Mouse (Mus musculus): ENCODE measurements around the gene Creb3l1. TPM values are rescaled to one million over a fixed set of nuclear protein-coding genes. Genes with fewer than 3 reads are reported as not detected.

Gene Creb3l1
- polyA plus RNA-seq, 1 experiment from 2014 or later, result 12.3 TPM

- ATAC-seq (ENCODE audit: low FRiP score, low TSS enrichment), result no peak
- no peaks in the 10 kb centered on the region for H3K27me3 ChIP-seq (ENCODE audit: insufficient read depth, low read length)
- H3K36me3 ChIP-seq (ENCODE audit: insufficient read depth, low read length), result peaks cover 35% of the 10 kb centered on the region
- H3K4me2 ChIP-seq (replicated peaks; ENCODE audit: low read depth, low read length), result no peak overlapping the region
- WGBS, result 64% methylated on average over 6 of the region's 6 CpGs
- no peak overlapping the region for H3K4me3 ChIP-seq (ENCODE audit: low read length)
- no peaks in the 10 kb centered on the region for H3K9me3 ChIP-seq (ENCODE audit: low read length)
- peaks cover 24% of the 10 kb centered on the region for H3K4me1 ChIP-seq (ENCODE audit: insufficient read depth, low read length)
- no peak overlapping the region for H3K9ac ChIP-seq (replicated peaks; ENCODE audit: low read length)
- no peak overlapping the region for H3K27ac ChIP-seq (ENCODE audit: low read length)
Observed at GRCm38 (mm10) chr2:91942356-91942755, 81.9 kb downstream of the Creb3l1 start.

GRCm38 (mm10) chr2:91939303-91939935 lies 84.9 kb downstream of the Creb3l1 start:
- peaks cover 53% of the 10 kb centered on the region for H3K36me3 ChIP-seq (ENCODE audit: insufficient read depth, low read length)
- H3K9ac ChIP-seq (replicated peaks; ENCODE audit: low read length), result no peak overlapping the region
- 80% methylated on average over 15 of the region's 15 CpGs for WGBS
- no peak overlapping the region for H3K27ac ChIP-seq (ENCODE audit: low read length)
- 0 out of 2 replicates have a peak, but pooled peaks cover 8% of the 10 kb centered on the region for H3K4me1 ChIP-seq (ENCODE audit: insufficient read depth, low read length)
- no peaks in the 10 kb centered on the region for H3K27me3 ChIP-seq (ENCODE audit: insufficient read depth, low read length)
- no peak overlapping the region for H3K4me2 ChIP-seq (replicated peaks; ENCODE audit: low read depth, low read length)
- H3K4me3 ChIP-seq (ENCODE audit: low read length), result no peak overlapping the region
- ATAC-seq (ENCODE audit: low FRiP score, low TSS enrichment), result no peak
- no peaks in the 10 kb centered on the region for H3K9me3 ChIP-seq (ENCODE audit: low read length)

DNA sequence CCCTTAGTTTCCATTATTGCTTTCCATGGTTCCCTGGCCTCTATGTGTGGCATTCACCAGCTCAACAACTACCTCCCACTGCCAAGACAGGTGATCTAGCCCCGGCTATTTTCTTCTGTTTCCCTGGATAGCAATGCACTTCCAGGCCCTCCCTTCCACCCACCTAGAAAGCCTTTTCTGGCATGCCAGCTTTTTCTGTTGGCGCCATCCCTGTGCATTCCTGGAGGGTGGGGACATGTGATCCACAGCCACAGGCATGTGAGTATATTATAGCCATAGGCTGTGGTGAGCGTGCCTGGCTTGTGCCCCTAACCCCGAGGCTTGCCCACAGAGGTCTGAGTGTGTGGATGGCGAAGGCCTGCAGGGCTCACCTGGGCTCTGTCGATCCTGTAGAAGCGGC lies 88.1 kb downstream of the Creb3l1 start:
- no peak overlapping the region for H3K4me2 ChIP-seq (replicated peaks; ENCODE audit: low read depth, low read length)
- peaks cover 28% of the 10 kb centered on the region for H3K4me1 ChIP-seq (ENCODE audit: insufficient read depth, low read length)
- 91% methylated on average over 7 of the region's 7 CpGs for WGBS
- no peaks in the 10 kb centered on the region for H3K27me3 ChIP-seq (ENCODE audit: insufficient read depth, low read length)
- no peak overlapping the region for H3K4me3 ChIP-seq (ENCODE audit: low read length)
- no peak overlapping the region for H3K9ac ChIP-seq (replicated peaks; ENCODE audit: low read length)
- no peak overlapping the region for H3K27ac ChIP-seq (ENCODE audit: low read length)
- H3K9me3 ChIP-seq (ENCODE audit: low read length), result no peaks in the 10 kb centered on the region
- peaks cover 52% of the 10 kb centered on the region for H3K36me3 ChIP-seq (ENCODE audit: insufficient read depth, low read length)
- ATAC-seq (ENCODE audit: low FRiP score, low TSS enrichment), result no peak

DNA sequence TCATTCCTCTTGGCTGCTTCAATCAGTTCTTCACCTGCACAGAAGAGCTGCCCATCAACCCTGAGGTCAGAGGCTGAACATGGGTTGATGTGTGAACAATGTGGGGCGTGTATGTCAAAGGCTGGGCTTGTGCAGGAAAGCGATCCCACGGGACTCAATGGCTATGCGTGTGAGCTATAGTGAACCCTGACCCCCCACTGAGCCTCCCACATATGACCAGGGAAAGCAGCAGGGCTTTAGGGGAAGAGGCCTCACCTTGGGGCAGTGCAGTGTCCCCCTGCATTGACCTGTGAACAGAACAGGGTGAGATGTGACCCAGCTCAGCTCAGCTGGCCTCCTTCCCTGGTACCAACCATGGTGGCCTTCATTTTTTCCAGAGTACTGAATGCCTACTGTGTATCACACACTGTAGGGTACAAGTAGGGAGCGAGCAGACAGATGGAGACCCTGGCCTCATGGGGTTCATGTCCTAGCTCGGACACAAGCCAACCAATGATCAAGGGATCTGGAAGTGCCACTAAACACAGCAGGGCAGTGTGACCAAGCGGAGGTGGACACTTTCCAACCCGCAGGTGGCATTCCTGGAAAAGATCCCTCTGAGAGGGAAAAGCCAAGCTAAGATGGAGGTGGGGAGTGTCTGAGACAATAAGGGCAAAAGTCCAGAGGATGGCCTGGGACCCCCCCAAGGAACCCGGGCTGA lies 89.3 kb downstream of the Creb3l1 start:
- Histone ChIP-seq H3K4me1 (ENCODE audit: insufficient read depth, low read length) (peaks cover 34% of the 10 kb centered on the region), H3K36me3 (ENCODE audit: insufficient read depth, low read length) (peaks cover 45% of the 10 kb centered on the region)
- WGBS, result 79% methylated on average over 9 of the region's 9 CpGs

DNA sequence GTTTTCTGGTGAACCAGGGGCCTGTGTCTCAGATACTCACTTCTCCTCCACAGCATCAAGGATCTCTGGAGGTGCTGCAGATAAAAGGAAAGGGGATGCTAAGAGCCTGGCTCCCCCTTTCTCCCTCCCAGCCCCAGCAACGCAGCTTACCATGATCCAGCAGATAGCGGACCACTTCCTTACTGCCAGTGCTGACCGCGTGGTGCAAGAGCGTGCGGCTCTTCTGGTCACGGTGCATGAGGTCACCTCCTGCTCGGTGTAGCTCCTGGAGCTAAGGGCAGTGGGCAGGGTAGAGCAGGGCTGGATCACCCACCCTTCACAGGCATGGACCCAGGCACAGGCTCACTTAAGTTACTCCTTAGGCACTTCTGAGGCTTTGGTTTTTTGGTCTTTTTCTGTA lies 90.3 kb downstream of the Creb3l1 start:
- H3K4me2 ChIP-seq (replicated peaks; ENCODE audit: low read depth, low read length), result no peak overlapping the region
- no peak overlapping the region; the same call in 1 of the 2 replicates for H3K27ac ChIP-seq (ENCODE audit: low read length)
- H3K36me3 ChIP-seq (ENCODE audit: insufficient read depth, low read length), result peaks cover 37% of the 10 kb centered on the region
- no peak overlapping the region for H3K4me3 ChIP-seq (ENCODE audit: low read length)
- 27% methylated on average over 8 of the region's 8 CpGs for WGBS
- H3K4me1 ChIP-seq (ENCODE audit: insufficient read depth, low read length), result peaks cover 40% of the 10 kb centered on the region
- H3K27me3 ChIP-seq (ENCODE audit: insufficient read depth, low read length), result no peaks in the 10 kb centered on the region
- H3K9me3 ChIP-seq (ENCODE audit: low read length), result no peaks in the 10 kb centered on the region
- ATAC-seq (ENCODE audit: low FRiP score, low TSS enrichment), result no peak
- H3K9ac ChIP-seq (replicated peaks; ENCODE audit: low read length), result 0 out of 2 replicates have a peak overlapping the region, but pooled peaks have one; percentile 14

More for the DNA sequence above, 89.3 kb downstream of the Creb3l1 start:
- Histone ChIP-seq H3K4me2 (replicated peaks; ENCODE audit: low read depth, low read length) (no peak overlapping the region), H3K27ac (ENCODE audit: low read length) (no peak overlapping the region), H3K27me3 (ENCODE audit: insufficient read depth, low read length) (no peaks in the 10 kb centered on the region), H3K9ac (replicated peaks; ENCODE audit: low read length) (no peak overlapping the region), H3K4me3 (ENCODE audit: low read length) (no peak overlapping the region), H3K9me3 (ENCODE audit: low read length) (no peaks in the 10 kb centered on the region)
- ATAC-seq (ENCODE audit: low FRiP score, low TSS enrichment), result no peak

DNA sequence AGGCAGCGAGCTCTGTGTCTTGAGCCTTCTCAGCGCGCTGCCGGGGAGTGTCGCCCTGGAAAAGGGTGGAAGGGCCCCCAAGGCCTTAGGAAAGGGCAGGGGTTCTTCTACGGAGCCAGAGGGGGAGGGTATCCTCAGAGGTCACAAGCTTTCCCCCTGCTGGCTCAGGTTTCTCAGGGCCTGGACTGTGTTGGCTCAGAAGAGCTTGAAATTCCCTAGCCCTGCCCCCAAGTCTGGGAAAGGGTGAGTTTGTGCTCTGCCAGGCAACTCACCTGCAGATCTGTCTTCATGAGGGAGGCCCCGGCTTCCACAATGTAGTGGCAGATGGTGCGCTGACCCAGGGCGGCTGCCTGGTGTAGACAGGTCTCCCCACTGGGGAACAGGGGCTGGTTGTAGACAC lies 90.8 kb downstream of the Creb3l1 start:
- Histone ChIP-seq H3K36me3 (ENCODE audit: insufficient read depth, low read length) (peaks cover 32% of the 10 kb centered on the region), H3K9ac (replicated peaks; ENCODE audit: low read length) (0 out of 2 replicates have a peak overlapping the region, but pooled peaks have one; percentile 31), H3K4me2 (replicated peaks; ENCODE audit: low read depth, low read length) (no peak overlapping the region), H3K27ac (ENCODE audit: low read length) (peak overlapping the region; percentile 70), H3K4me1 (ENCODE audit: insufficient read depth, low read length) (peaks cover 40% of the 10 kb centered on the region), H3K4me3 (ENCODE audit: low read length) (no peak overlapping the region), H3K9me3 (ENCODE audit: low read length) (no peaks in the 10 kb centered on the region), H3K27me3 (ENCODE audit: insufficient read depth, low read length) (no peaks in the 10 kb centered on the region)
- 27% methylated on average over 9 of the region's 9 CpGs for WGBS
- ATAC-seq (ENCODE audit: low FRiP score, low TSS enrichment), result no peak

DNA sequence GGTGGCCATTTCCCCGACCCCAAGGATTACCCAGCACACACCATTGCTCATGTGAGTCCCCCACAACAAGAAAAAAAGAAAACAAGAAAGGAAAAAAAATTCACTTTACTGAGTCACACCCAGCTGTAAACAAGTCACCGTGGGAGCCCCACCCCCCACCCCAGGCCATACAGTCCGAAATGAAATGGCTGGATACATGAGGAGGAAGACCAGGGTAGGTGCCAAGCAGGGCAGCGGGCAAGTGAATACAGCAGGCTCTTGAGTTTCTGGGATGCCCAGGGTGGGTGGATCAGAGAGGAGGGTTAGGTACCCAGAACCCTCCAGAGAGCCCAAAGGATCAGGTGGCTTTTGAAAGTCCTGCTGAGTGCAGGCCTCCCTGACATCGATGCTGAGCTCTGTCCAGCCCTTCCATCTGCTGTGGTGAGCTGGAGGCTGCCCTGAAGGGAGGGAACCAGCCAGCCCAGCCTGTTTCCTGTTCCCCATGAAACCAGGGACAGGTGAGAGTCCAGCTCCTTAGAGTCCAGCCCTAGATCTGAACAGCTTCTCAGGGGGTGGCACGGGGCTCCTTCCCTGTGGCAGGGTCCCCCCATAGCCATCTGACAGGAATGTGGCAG lies 91.5 kb downstream of the Creb3l1 start:
- H3K4me3 ChIP-seq (ENCODE audit: low read length), result no peak overlapping the region
- H3K27ac ChIP-seq (ENCODE audit: low read length), result peak overlapping the region; percentile 89
- no peaks in the 10 kb centered on the region for H3K9me3 ChIP-seq (ENCODE audit: low read length)
- H3K27me3 ChIP-seq (ENCODE audit: insufficient read depth, low read length), result no peaks in the 10 kb centered on the region
- H3K4me2 ChIP-seq (replicated peaks; ENCODE audit: low read depth, low read length), result peak overlapping the region; percentile 77; the same call in 1 of the 2 replicates
- H3K4me1 ChIP-seq (ENCODE audit: insufficient read depth, low read length), result peaks cover 40% of the 10 kb centered on the region
- 16% methylated on average over 6 of the region's 6 CpGs for WGBS
- 0 out of 2 replicates have a peak overlapping the region, but pooled peaks have one; percentile 31 for H3K9ac ChIP-seq (replicated peaks; ENCODE audit: low read length)
- 0 out of 2 replicates have a peak, but pooled peaks have one; percentile 7 for ATAC-seq (ENCODE audit: low FRiP score, low TSS enrichment)
- H3K36me3 ChIP-seq (ENCODE audit: insufficient read depth, low read length), result peaks cover 26% of the 10 kb centered on the region

Small RNAs within 50 kb of the gene (microRNA-seq; reads per million reads assigned to microRNA genes)
- gene Mir6999, result not detected

Other genes starting within 250 kb of the Creb3l1 start
- 0.11 and 0.19 TPM in 2 replicates for gene Chrm4, start 97.3 kb downstream of the Creb3l1 start, polyA plus RNA-seq (2015; fragmentation: Nextera tagmentation; extraction: Ambion mirVana)
- gene Mdk, start 92.2 kb downstream of the Creb3l1 start, polyA plus RNA-seq (2015; fragmentation: Nextera tagmentation; extraction: Ambion mirVana), result 1,159 and 1,184 TPM in 2 replicates
- 0.27 and 0.71 TPM in 2 replicates for gene Gm9821, start 78.8 kb downstream of the Creb3l1 start, polyA plus RNA-seq (2015; fragmentation: Nextera tagmentation; extraction: Ambion mirVana)
- 52.0 and 52.1 TPM in 2 replicates for gene Dgkz, start 48.6 kb downstream of the Creb3l1 start, polyA plus RNA-seq (2015; fragmentation: Nextera tagmentation; extraction: Ambion mirVana)
- 25.2 and 33.8 TPM in 2 replicates for gene Phf21a, start 68.6 kb upstream of the Creb3l1 start, polyA plus RNA-seq (2015; fragmentation: Nextera tagmentation; extraction: Ambion mirVana)